Mouse (Mus musculus): ENCODE data around the gene Fam102a. TPM values are rescaled to one million over a fixed set of nuclear protein-coding genes. Genes with fewer than 3 reads are reported as not detected.

Fam102a gene
- polyA plus RNA-seq, 1 experiment from 2014 or later: 8.4 TPM

- no peak for DNase-seq (ENCODE audit: low spot score)
These were observed 41.4 kb downstream of the Fam102a start for GRCm38 (mm10) chr2:32576532-32576931.

GRCm38 (mm10) chr2:32578146-32579046 lies 43.3 kb downstream of the Fam102a start:
- no peak for DNase-seq (ENCODE audit: low spot score)

GRCm38 (mm10) chr2:32581450-32582095 lies 46.4 kb downstream of the Fam102a start:
- no peak for DNase-seq (ENCODE audit: low spot score)

- DNase-seq (ENCODE audit: low spot score): peak; percentile 85
These were observed 48.0 kb downstream of the Fam102a start for GRCm38 (mm10) chr2:32582830-32583799.

GRCm38 (mm10) chr2:32585149-32585714 lies 50.1 kb downstream of the Fam102a start:
- DNase-seq (ENCODE audit: low spot score): no peak

- peak; percentile 94 for DNase-seq (ENCODE audit: low spot score)
These were observed 51.8 kb downstream of the Fam102a start, which contains the start of gene St6galnac4 for GRCm38 (mm10) chr2:32586871-32587351. Gene St6galnac4, plus strand, starts transcription at chr2:32587095.

- DNase-seq (ENCODE audit: low spot score): peak; percentile 61
These were observed 52.7 kb downstream of the Fam102a start for GRCm38 (mm10) chr2:32587731-32588321.

GRCm38 (mm10) chr2:32589213-32589795 lies 54.2 kb downstream of the Fam102a start:
- DNase-seq (ENCODE audit: low spot score): no peak

GRCm38 (mm10) chr2:32590224-32590623 lies 55.1 kb downstream of the Fam102a start:
- no peak for DNase-seq (ENCODE audit: low spot score)

GRCm38 (mm10) chr2:32591249-32591648 lies 56.1 kb downstream of the Fam102a start:
- DNase-seq (ENCODE audit: low spot score): no peak

- no peak for DNase-seq (ENCODE audit: low spot score)
These were observed 61.6 kb downstream of the Fam102a start for GRCm38 (mm10) chr2:32596725-32597124.

GRCm38 (mm10) chr2:32597248-32597647 lies 62.1 kb downstream of the Fam102a start:
- no peak for DNase-seq (ENCODE audit: low spot score)

GRCm38 (mm10) chr2:32597699-32598098 lies 62.6 kb downstream of the Fam102a start:
- no peak for DNase-seq (ENCODE audit: low spot score)

GRCm38 (mm10) chr2:32598506-32598905 lies 63.4 kb downstream of the Fam102a start:
- DNase-seq (ENCODE audit: low spot score): no peak

GRCm38 (mm10) chr2:32599409-32599808 lies 64.3 kb downstream of the Fam102a start, which contains the start of gene St6galnac6:
Gene St6galnac6, plus strand, starts transcription at chr2:32599709.
- no peak for DNase-seq (ENCODE audit: low spot score)

GRCm38 (mm10) chr2:32601417-32602065 lies 66.4 kb downstream of the Fam102a start:
- peak; percentile 22 for DNase-seq (ENCODE audit: low spot score)

- peak; percentile 82 for DNase-seq (ENCODE audit: low spot score)
These were observed 67.5 kb downstream of the Fam102a start for GRCm38 (mm10) chr2:32602600-32603054.

GRCm38 (mm10) chr2:32604631-32605030 lies 69.5 kb downstream of the Fam102a start:
- DNase-seq (ENCODE audit: low spot score): no peak
